ENCODE assay signal across 21 mouse cellular contexts in the genomic region with DNA sequence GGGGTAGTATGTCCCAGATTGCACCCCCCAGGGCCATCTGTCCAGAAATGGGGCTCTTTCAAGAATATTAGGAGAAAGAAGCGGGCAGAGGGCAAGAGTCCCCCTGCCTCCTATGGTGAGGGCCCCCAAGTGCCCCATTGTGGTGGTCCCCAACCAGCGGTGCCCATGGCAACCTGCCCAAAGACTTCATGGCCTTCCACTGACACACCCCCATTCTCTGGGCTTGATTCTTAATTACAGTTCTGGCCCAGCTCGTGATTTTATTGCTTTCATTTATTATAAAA.
DNase-seq lines count a peak whose midpoint lies in the region; ATAC-seq and TF ChIP-seq lines count a peak whose summit lies in the region.
"Had no signal": no experiment of that assay in that cellular context is flagged by ENCODE, and none has a peak within 500 bp of the region (broad histone marks: within the 10 kb centered on the region; RNA-seq: fewer than 3 reads in every experiment).

No protein-coding gene starts in this region.

- no peaks in the 10 kb centered on the region for H3K9me3 ChIP-seq in forebrain, embryonic 10.5 days
- H3K9me3 ChIP-seq in forebrain, embryonic 12.5 days = no peaks in the 10 kb centered on the region
- H3K9me3 ChIP-seq in hindbrain, embryonic 12.5 days (replicated peaks) = no peaks in the 10 kb centered on the region
- H3K9me3 ChIP-seq in midbrain, embryonic 15.5 days = no peaks in the 10 kb centered on the region
- H3K9me3 ChIP-seq: embryonic facial prominence, embryonic 15.5 days; kidney, embryonic 15.5 days; stomach, embryonic 15.5 days had no signal

- TF ChIP-seq CTCF in lung, adult 2 months (IDR thresholded peaks at IDR 0.05; ENCODE audit: insufficient read depth, low read length) = no peak

- H3K27me3 ChIP-seq in forebrain, embryonic 10.5 days (ENCODE audit: poor library complexity, severe bottlenecking) = peaks cover 34% of the 10 kb centered on the region
- peaks cover 6% of the 10 kb centered on the region; the same call in 1 of the 2 replicates for H3K27me3 ChIP-seq in forebrain, embryonic 12.5 days
- H3K27me3 ChIP-seq in hindbrain, embryonic 12.5 days = peaks cover 3% of the 10 kb centered on the region; the same call in 1 of the 2 replicates
- H3K27me3 ChIP-seq in midbrain, embryonic 15.5 days (replicated peaks) = 0 out of 2 replicates have a peak, but pooled peaks cover 4% of the 10 kb centered on the region
- H3K27me3 ChIP-seq: embryonic facial prominence, embryonic 15.5 days; stomach, embryonic 15.5 days had no signal

- H3K4me2 ChIP-seq in forebrain, embryonic 12.5 days = peak overlapping the region; percentile 21
- H3K4me2 ChIP-seq in hindbrain, embryonic 12.5 days (replicated peaks) = no peak overlapping the region
- H3K4me2 ChIP-seq in midbrain, embryonic 15.5 days = no peak overlapping the region
- H3K4me2 ChIP-seq: embryonic facial prominence, embryonic 15.5 days; kidney, embryonic 15.5 days; liver, embryonic 11.5 days; lung, embryonic 14.5 days; stomach, embryonic 15.5 days had no signal

- no peaks in the 10 kb centered on the region for H3K36me3 ChIP-seq in forebrain, embryonic 10.5 days (replicated peaks)
- no peaks in the 10 kb centered on the region for H3K36me3 ChIP-seq in forebrain, embryonic 12.5 days (replicated peaks)
- H3K36me3 ChIP-seq in hindbrain, embryonic 12.5 days = no peaks in the 10 kb centered on the region
- no peaks in the 10 kb centered on the region for H3K36me3 ChIP-seq in midbrain, embryonic 15.5 days (replicated peaks)
- H3K36me3 ChIP-seq: embryonic facial prominence, embryonic 15.5 days; G1E; kidney, embryonic 15.5 days; stomach, embryonic 15.5 days had no signal

- no peak; the same call in 1 of the 2 replicates for ATAC-seq in forebrain, embryonic 12.5 days (ENCODE audit: low FRiP score)
- 0 out of 2 replicates have a peak, but pooled peaks have one; percentile 63 for ATAC-seq in hindbrain, embryonic 12.5 days (ENCODE audit: low FRiP score)
- no peak for ATAC-seq in midbrain, embryonic 15.5 days (replicated peaks)
- ATAC-seq: CD4-positive, CD25-positive, alpha-beta regulatory T cell, adult 4 months; inflammation-experienced regulatory T-cells, adult 6 months had no signal

- H3K9ac ChIP-seq in forebrain, embryonic 12.5 days = no peak overlapping the region
- H3K9ac ChIP-seq in hindbrain, embryonic 12.5 days = no peak overlapping the region
- H3K9ac ChIP-seq in midbrain, embryonic 15.5 days = no peak overlapping the region
- H3K9ac ChIP-seq: embryonic facial prominence, embryonic 15.5 days; kidney, embryonic 15.5 days; lung, embryonic 14.5 days; stomach, embryonic 15.5 days had no signal

- peaks cover 35% of the 10 kb centered on the region for H3K4me1 ChIP-seq in forebrain, embryonic 10.5 days
- H3K4me1 ChIP-seq in forebrain, embryonic 12.5 days = peaks cover 24% of the 10 kb centered on the region
- H3K4me1 ChIP-seq in hindbrain, embryonic 12.5 days = peaks cover 21% of the 10 kb centered on the region
- H3K4me1 ChIP-seq in midbrain, embryonic 15.5 days = peaks cover 21% of the 10 kb centered on the region
- H3K4me1 ChIP-seq in lung, adult 2 months (ENCODE audit: control insufficient read depth, insufficient read depth, low read length) = no peaks in the 10 kb centered on the region
- H3K4me1 ChIP-seq: embryonic facial prominence, embryonic 15.5 days; stomach, embryonic 15.5 days had no signal

- WGBS in forebrain, embryonic 10.5 days = 53% methylated on average over 3 of the region's 3 CpGs
- 33% methylated on average over 3 of the region's 3 CpGs for WGBS in forebrain, embryonic 12.5 days
- WGBS in hindbrain, embryonic 12.5 days = 46% methylated on average over 3 of the region's 3 CpGs
- 23% methylated on average over 3 of the region's 3 CpGs for WGBS in midbrain, embryonic 15.5 days
- WGBS in lung, adult 2 months = 66% methylated on average over 3 of the region's 3 CpGs

- no peak for DNase-seq in forebrain, embryonic 10.5 days (ENCODE audit: extremely low spot score, low spot score)
- no peak for DNase-seq in lung, adult 2 months
- DNase-seq in spleen, adult 12 weeks (ENCODE audit: low spot score) = no peak
- no peak for DNase-seq in ovary, postnatal 36 days (ENCODE audit: low spot score)
- DNase-seq: adrenal gland, postnatal 36 days; cerebellum, adult 9-10 months; gastrocnemius, postnatal 10 days; heart, postnatal 10 days; layer of hippocampus, postnatal 36 days; lung, embryonic 14.5 days; lung, postnatal 4 days had no signal

- H3K4me3 ChIP-seq in forebrain, embryonic 10.5 days = no peak overlapping the region
- no peak overlapping the region for H3K4me3 ChIP-seq in forebrain, embryonic 12.5 days (replicated peaks)
- H3K4me3 ChIP-seq in hindbrain, embryonic 12.5 days = no peak overlapping the region
- H3K4me3 ChIP-seq in midbrain, embryonic 15.5 days = no peak overlapping the region
- H3K4me3 ChIP-seq in lung, adult 2 months (replicated peaks; ENCODE audit: extremely low read depth, low read depth, low read length) = no peak overlapping the region
- H3K4me3 ChIP-seq: embryonic facial prominence, embryonic 15.5 days; kidney, embryonic 15.5 days; stomach, embryonic 15.5 days had no signal

- peak overlapping the region; percentile 58; the same call in 1 of the 2 replicates for H3K27ac ChIP-seq in forebrain, embryonic 10.5 days
- H3K27ac ChIP-seq in forebrain, embryonic 12.5 days = peak overlapping the region; percentile 53; the same call in 1 of the 2 replicates
- 0 out of 2 replicates have a peak overlapping the region, but pooled peaks have one; percentile 23 for H3K27ac ChIP-seq in hindbrain, embryonic 12.5 days
- H3K27ac ChIP-seq in midbrain, embryonic 15.5 days = peak overlapping the region; percentile 28
- H3K27ac ChIP-seq: embryonic facial prominence, embryonic 15.5 days; kidney, embryonic 15.5 days; stomach, embryonic 15.5 days had no signal

- no peak for TF ChIP-seq POLR2A in lung, adult 2 months (IDR thresholded peaks at IDR 0.05; ENCODE audit: borderline replicate concordance, extremely low read depth, low read depth, low read length)
